11 mouse cellular contexts compared by ENCODE assay signal in the genomic region with DNA sequence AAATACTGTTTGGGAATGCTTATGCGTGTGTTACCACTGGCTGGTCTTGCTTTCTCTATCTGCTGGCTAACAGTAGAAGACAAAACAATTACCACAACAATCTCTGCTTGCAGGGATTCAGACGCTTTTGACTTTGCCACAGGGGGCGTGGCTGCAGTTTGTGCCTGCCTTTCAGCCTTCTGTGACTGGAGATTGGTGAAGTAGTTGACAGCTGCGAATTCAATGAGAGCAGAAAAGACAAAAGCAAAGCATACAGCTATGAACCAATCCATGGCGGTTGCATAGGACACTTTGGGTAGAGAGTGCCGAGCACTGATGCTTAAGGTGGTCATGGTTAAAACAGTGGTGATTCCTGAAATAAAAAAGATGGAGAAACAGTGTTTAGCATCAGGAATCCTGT. TPM values are rescaled to one million over a fixed set of nuclear protein-coding genes. Genes with fewer than 3 reads are reported as not detected.
DNase-seq lines count a peak whose midpoint lies in the region; ATAC-seq lines count a peak whose summit lies in the region.
"Had no signal": no experiment of that assay in that cellular context is flagged by ENCODE, and none has a peak within 500 bp of the region (broad histone marks: within the 10 kb centered on the region; RNA-seq: fewer than 3 reads in every experiment).

No protein-coding gene starts in this region.

- H3K9ac ChIP-seq in heart, embryonic 12.5 days, result no peak overlapping the region
- H3K9ac ChIP-seq in hindbrain, embryonic 16.5 days (ENCODE audit: low read depth, low read length), result no peak overlapping the region
- H3K9ac ChIP-seq in neural tube, embryonic 12.5 days, result no peak overlapping the region

- H3K4me3 ChIP-seq in heart, embryonic 12.5 days, result no peak overlapping the region
- no peak overlapping the region for H3K4me3 ChIP-seq in heart, embryonic 10.5 days
- no peak overlapping the region for H3K4me3 ChIP-seq in hindbrain, embryonic 16.5 days (ENCODE audit: low read length)
- H3K4me3 ChIP-seq in neural tube, embryonic 12.5 days, result no peak overlapping the region

- WGBS in heart, embryonic 12.5 days, result 17% methylated on average over 6 of the region's 6 CpGs
- 23% methylated on average over 6 of the region's 6 CpGs for WGBS in heart, embryonic 10.5 days
- 4% methylated on average over 6 of the region's 6 CpGs for WGBS in hindbrain, embryonic 16.5 days
- WGBS in neural tube, embryonic 12.5 days, result 5% methylated on average over 6 of the region's 6 CpGs

- no peaks in the 10 kb centered on the region for H3K36me3 ChIP-seq in heart, embryonic 12.5 days
- no peaks in the 10 kb centered on the region for H3K36me3 ChIP-seq in heart, embryonic 10.5 days
- no peaks in the 10 kb centered on the region for H3K36me3 ChIP-seq in hindbrain, embryonic 16.5 days (ENCODE audit: control insufficient read depth, insufficient read depth, low read length)
- no peaks in the 10 kb centered on the region for H3K36me3 ChIP-seq in neural tube, embryonic 12.5 days

- H3K27me3 ChIP-seq in heart, embryonic 12.5 days (replicated peaks), result no peaks in the 10 kb centered on the region
- H3K27me3 ChIP-seq in heart, embryonic 10.5 days (ENCODE audit: insufficient read depth, poor library complexity, severe bottlenecking), result no peaks in the 10 kb centered on the region
- no peaks in the 10 kb centered on the region for H3K27me3 ChIP-seq in hindbrain, embryonic 16.5 days (replicated peaks; ENCODE audit: control insufficient read depth, insufficient read depth, low read length)
- no peaks in the 10 kb centered on the region for H3K27me3 ChIP-seq in neural tube, embryonic 12.5 days (replicated peaks)

- no peak for ATAC-seq in heart, embryonic 12.5 days (ENCODE audit: insufficient number of reproducible peaks, low FRiP score)
- ATAC-seq in hindbrain, embryonic 16.5 days, result peak; percentile 60; the same call in 1 of the 2 replicates
- peak; percentile 66; the same call in 1 of the 2 replicates for ATAC-seq in neural tube, embryonic 12.5 days (ENCODE audit: low FRiP score, low read depth)
- ATAC-seq in activated CD4-positive, CD25-positive, alpha-beta regulatory T cell, adult 4 months, result no peak
- ATAC-seq: inflammation-experienced regulatory T-cells, adult 6 months had no signal

- no peak for DNase-seq in heart, embryonic 10.5 days (ENCODE audit: low spot score)
- peak; percentile 69 for DNase-seq in embryo, embryonic 10.5 days (ENCODE audit: low spot score)
- DNase-seq in B cell, adult 2 months, result no peak
- DNase-seq in testis, postnatal 14 days (ENCODE audit: low spot score), result no peak

- H3K4me1 ChIP-seq in heart, embryonic 12.5 days (replicated peaks), result no peaks in the 10 kb centered on the region
- H3K4me1 ChIP-seq in heart, embryonic 10.5 days, result no peaks in the 10 kb centered on the region; the same call in 1 of the 2 replicates
- no peaks in the 10 kb centered on the region for H3K4me1 ChIP-seq in hindbrain, embryonic 16.5 days (ENCODE audit: control insufficient read depth, insufficient read depth, low read depth, low read length)
- H3K4me1 ChIP-seq in neural tube, embryonic 12.5 days, result no peaks in the 10 kb centered on the region

- no peak overlapping the region for H3K27ac ChIP-seq in heart, embryonic 12.5 days (ENCODE audit: poor library complexity, severe bottlenecking)
- no peak overlapping the region for H3K27ac ChIP-seq in heart, embryonic 10.5 days
- no peak overlapping the region for H3K27ac ChIP-seq in hindbrain, embryonic 16.5 days (ENCODE audit: low read depth, low read length)
- H3K27ac ChIP-seq in neural tube, embryonic 12.5 days, result no peak overlapping the region

- no peaks in the 10 kb centered on the region for H3K9me3 ChIP-seq in heart, embryonic 12.5 days (replicated peaks)
- no peaks in the 10 kb centered on the region for H3K9me3 ChIP-seq in heart, embryonic 10.5 days
- H3K9me3 ChIP-seq in hindbrain, embryonic 16.5 days (ENCODE audit: control insufficient read depth, low read length), result no peaks in the 10 kb centered on the region
- no peaks in the 10 kb centered on the region for H3K9me3 ChIP-seq in neural tube, embryonic 12.5 days

- H3K4me2 ChIP-seq in heart, embryonic 12.5 days, result peak overlapping the region; percentile 26; the same call in 1 of the 2 replicates
- peak overlapping the region; percentile 45 for H3K4me2 ChIP-seq in hindbrain, embryonic 16.5 days (ENCODE audit: low read length)
- peak overlapping the region; percentile 37; the same call in 1 of the 2 replicates for H3K4me2 ChIP-seq in neural tube, embryonic 12.5 days (replicated peaks)

RNA-seq across cellular contexts. Expression of gene Gabra6, which starts 6.0 kb away (rescaled TPM):
- polyA plus RNA-seq in heart, embryonic 12.5 days (2016; fragmentation: Nextera tagmentation; extraction: Ambion mirVana), result not detected in 2 replicates
- polyA plus RNA-seq in heart, embryonic 10.5 days (2016; fragmentation: Nextera tagmentation; extraction: Ambion mirVana), result not detected in 2 replicates
- polyA plus RNA-seq in hindbrain, embryonic 16.5 days (2015; fragmentation: Nextera tagmentation; extraction: Ambion mirVana), result not detected in 2 replicates
- not detected in 2 replicates for polyA plus RNA-seq in neural tube, embryonic 12.5 days (2016; fragmentation: Nextera tagmentation; extraction: Ambion mirVana)
- polyA plus RNA-seq in activated CD4-positive, CD25-positive, alpha-beta regulatory T cell, adult 4 months (2017; shearing (Covaris generic)), result not detected
- polyA plus RNA-seq: C2C12; inflammation-experienced regulatory T-cells, adult 6 months; limb, embryonic 14.5 days had no signal

Comparison
In these comparisons a context has a peak if more than half of its experiments do, and no peak if none do; other contexts are left out.
1. ATAC-seq: peak in hindbrain, embryonic 16.5 days (single experiment) and neural tube, embryonic 12.5 days (single experiment); none in heart, embryonic 12.5 days (single experiment) and activated CD4-positive, CD25-positive, alpha-beta regulatory T cell, adult 4 months (single experiment).
2. Peak in every context shown above with its lines, with median percentiles within 50 percentile points of each other: H3K4me2 ChIP-seq.